Mouse (Mus musculus) left cerebral cortex, postnatal 4 days (tissue): ENCODE measurements at regions not wholly inside any gene's neighbourhood (a gene's known extent, or its start where the extent isn't known, plus 50 kb on each side); places are given as distances from the start of the nearest gene placed in this dataset.

Source experiments
- DNase-seq: peaks from one replicate; pipeline ENCODE4 v3.0.0-alpha.2; 2022
- intact Hi-C: fragments of 180-260 bp; cut with DNase I; formaldehyde crosslinking; loops from one replicate; pipeline ENCODE4 v1.15.1; 2025

- intact Hi-C loops, result no loop called here
- DNase-seq, result no peak
Observed at GRCm38 (mm10) chr6:147199955-147200354, 64.0 kb downstream of the Pthlh start.

DNA sequence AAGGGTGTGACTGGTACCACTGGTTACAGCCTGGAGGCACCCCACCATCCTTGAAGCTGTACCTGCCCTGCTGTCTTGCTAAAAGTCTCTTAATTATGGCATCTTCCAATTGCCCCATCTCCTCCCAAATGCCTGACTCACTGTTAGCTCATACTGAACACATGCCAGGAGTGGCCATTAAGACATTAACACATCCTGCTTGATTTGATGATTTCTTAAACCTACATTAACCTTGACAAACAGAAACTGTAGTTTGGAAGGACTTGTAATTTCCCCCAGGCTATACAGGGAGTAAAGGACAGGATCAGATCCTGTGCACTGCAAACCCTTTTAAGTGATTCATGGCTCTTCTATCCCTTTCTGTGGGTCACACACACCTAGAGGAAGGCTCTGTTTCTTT lies 64.6 kb downstream of the Pthlh start:
- intact Hi-C loops, result no loop called here
- DNase-seq, result no peak

DNA sequence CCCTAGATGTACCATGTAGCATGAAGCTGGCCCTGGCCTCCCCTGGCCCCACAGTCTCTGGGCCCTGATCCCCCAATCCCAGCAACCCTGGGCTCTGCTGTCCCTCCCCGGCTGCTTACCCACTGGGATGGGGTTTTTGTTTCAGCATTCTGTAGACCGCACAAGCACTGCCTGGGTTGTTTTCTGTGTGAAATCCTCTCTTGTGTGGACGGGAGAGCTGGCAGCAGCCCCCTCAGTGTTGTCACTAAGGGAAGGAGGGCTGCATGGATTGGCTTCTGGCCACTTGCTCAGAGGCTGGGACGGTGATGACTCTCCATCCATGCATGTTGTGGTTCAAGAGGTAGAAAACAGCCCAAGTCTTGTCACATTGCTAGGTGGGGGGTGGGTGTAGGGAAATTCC lies 67.6 kb downstream of the Pthlh start:
- intact Hi-C loops, result no loop called here
- peak; percentile 34 for DNase-seq

DNA sequence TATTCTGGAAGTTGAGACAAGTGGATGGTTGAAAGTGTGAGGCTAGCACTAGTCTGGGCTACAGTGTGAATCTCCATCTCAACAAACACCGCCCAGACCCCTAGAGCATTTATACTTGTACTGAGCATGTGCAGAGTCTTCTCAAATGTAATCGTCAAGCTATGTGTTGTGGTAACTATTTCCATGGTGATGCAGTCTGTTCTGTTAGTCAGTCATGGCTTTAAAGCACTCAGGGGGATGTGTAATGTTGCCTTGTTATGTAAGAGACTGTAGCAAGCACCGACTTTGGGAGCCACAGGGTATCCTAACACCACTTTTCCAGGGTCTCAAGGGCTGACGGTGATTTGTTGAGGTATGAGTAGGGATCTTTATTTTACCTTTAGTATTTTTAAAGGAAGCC lies 68.7 kb downstream of the Pthlh start:
- intact Hi-C loops, result no loop called here
- DNase-seq, result no peak

- no peak for DNase-seq
- intact Hi-C loops, result no loop called here
Observed at GRCm38 (mm10) chr6:147187710-147188109, 76.3 kb downstream of the Pthlh start.

DNA sequence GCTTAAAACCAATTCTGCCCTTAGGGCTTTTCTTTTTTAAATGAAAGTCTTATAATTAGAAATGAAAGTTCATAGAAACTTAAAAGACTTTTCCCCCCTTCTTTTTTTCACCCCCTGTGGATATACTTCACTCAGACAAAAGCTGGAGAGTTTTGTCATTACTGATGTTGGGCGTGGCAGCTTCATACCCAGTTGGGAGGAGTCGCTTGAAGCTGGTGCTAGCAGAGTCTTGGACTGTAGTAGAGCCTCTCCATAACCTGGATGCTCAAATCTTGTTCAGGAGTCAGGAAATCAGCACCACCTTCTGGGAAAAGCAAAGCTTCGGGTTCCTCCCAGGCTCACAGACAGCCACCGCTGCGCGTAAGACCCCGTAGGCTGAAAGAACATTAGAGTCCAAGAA lies 85.7 kb downstream of the Pthlh start:
- intact Hi-C loops, result no loop called here
- DNase-seq, result no peak

DNA sequence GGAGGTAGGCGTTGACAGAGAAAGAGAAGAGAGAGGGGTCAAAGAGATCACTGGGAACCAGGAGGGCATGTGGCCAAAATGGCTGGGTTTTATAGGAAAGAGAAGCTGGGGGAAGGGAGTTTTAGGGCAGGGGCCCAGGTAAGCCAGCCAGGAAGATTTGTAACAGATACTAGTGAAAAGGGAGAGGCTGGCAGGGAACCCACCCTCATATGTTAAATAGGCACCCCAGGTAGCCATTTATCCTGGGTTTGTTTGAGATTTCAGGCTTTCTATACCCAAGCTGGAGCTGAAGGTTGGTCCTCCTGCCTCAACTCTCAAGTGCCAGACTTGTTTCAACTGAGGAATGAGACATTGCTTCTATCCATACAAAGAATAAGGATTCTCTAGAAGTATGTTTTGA lies 85.0 kb downstream of the Klhl42 start:
- no peak for DNase-seq
- intact Hi-C loops, result no loop called here
